Mouse (Mus musculus) heart, embryonic 16.5 days (tissue): ENCODE measurements around the gene Bcl6b. TPM values are rescaled to one million over a fixed set of nuclear protein-coding genes. Genes with fewer than 3 reads are reported as not detected.
A peak's percentile ranks its signal among the peaks of the same experiment; 100 is the strongest.

Experiments
- ATAC-seq: fragments of 200-750 bp; cut with Nextera tagmentation; replicated peaks from 2 replicates; pipeline ENCODE4 v1.8.0; 2017; ENCODE audit warnings: moderate number of reproducible peaks; ENCODE audit not compliant: insufficient read depth, low FRiP score; ENCODE audit errors: extremely low read depth
- H3K27ac ChIP-seq: fragments of 300-500 bp; sonication (generic); 2 replicates; pipeline ENCODE4 v1.5.1; 2014; ENCODE audit warnings: mild to moderate bottlenecking, low read length, control low read depth, moderate library complexity
- H3K27me3 ChIP-seq: fragments of 300-500 bp; sonication (generic); 2 replicates; pipeline ENCODE4 v1.6.1; 2014; ENCODE audit warnings: low read length, mixed read lengths; ENCODE audit not compliant: control insufficient read depth, insufficient read depth
- H3K36me3 ChIP-seq: fragments of 300-500 bp; sonication (generic); 2 replicates; pipeline ENCODE4 v1.6.1; 2014; ENCODE audit not compliant: control insufficient read depth, insufficient read depth
- H3K4me1 ChIP-seq: fragments of 300-500 bp; sonication (generic); 2 replicates; pipeline ENCODE4 v1.6.1; 2014; ENCODE audit warnings: low read length, mixed read lengths; ENCODE audit not compliant: control insufficient read depth, insufficient read depth
- H3K4me2 ChIP-seq: fragments of 300-500 bp; sonication (generic); 2 replicates; pipeline ENCODE4 v1.6.1; 2014; ENCODE audit warnings: low read depth, mild to moderate bottlenecking, control low read depth, low read length
- H3K4me3 ChIP-seq: fragments of 300-500 bp; sonication (generic); 2 replicates; pipeline ENCODE4 v1.5.1; 2014; ENCODE audit warnings: mild to moderate bottlenecking, control low read depth, low read length
- H3K9ac ChIP-seq: fragments of 300-500 bp; sonication (generic); 2 replicates; pipeline ENCODE4 v1.6.1; 2014; ENCODE audit warnings: low read length, control low read depth
- H3K9me3 ChIP-seq: fragments of 300-500 bp; sonication (generic); replicated peaks from 2 replicates; pipeline ENCODE4 v1.6.1; 2016; ENCODE audit warnings: low read length; ENCODE audit not compliant: control insufficient read depth
- WGBS: fragments of 180-500 bp; shearing (Covaris S2); extraction: QIAGEN DNeasy Blood & Tissue Kit; methylation state at CpG from one replicate; pipeline ENCODE4 v1.1.7; 2014; 5-methylcytosine and 5-hydroxymethylcytosine counted together
- polyA plus RNA-seq: library from polyadenylated mRNA; unstranded; fragments of >200 nt; fragmentation: Nextera tagmentation; extraction: Ambion mirVana; gene quantifications from 2 replicates; pipeline ENCODE4 v1.2.1, GENCODE M21; 2015

Bcl6b gene
- polyA plus RNA-seq = 18.1 and 20.2 TPM in 2 replicates

DNA sequence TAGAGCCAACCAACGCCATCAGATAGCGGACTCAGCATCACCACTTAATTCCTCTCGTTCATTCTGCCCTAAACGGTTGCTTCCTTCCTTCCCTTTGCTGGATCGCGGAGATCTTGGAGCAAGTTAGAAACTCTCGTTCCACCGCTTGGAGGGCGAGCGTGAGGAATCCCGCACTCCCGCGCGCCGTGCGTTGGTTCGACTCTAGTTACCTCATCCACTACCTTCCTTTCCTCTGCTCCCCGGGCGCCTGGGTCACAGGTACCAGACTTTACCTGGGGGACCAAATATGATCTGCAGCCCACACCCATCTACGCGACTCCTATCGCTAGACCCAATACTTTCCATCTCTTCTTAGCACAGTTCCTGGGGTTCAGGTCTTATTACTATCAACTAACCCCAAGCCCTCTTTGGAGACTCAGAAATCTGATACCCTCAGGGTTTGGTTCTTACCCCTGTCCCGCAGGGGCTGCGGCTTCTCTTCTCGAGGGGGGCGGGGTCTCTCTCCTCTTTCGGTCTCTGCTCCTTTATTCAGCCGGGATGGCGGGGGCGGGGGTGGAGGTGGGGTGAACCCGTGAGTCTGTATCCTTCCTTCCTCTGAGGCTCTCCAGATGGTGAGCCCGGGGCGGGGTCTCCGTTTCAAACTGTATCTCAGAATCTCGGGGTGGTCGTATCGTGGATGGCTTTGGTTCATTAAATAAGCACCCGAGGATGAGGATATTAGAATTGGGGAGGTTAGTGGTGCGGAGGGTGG, at the start of gene Bcl6b:
Gene Bcl6b (minus strand): TSS at position 539 of the 751 bp plus-strand sequence.
- Histone ChIP-seq H3K4me1 (peaks cover 18% of the 10 kb centered on the region), H3K27me3 (peaks cover 37% of the 10 kb centered on the region)

DNA sequence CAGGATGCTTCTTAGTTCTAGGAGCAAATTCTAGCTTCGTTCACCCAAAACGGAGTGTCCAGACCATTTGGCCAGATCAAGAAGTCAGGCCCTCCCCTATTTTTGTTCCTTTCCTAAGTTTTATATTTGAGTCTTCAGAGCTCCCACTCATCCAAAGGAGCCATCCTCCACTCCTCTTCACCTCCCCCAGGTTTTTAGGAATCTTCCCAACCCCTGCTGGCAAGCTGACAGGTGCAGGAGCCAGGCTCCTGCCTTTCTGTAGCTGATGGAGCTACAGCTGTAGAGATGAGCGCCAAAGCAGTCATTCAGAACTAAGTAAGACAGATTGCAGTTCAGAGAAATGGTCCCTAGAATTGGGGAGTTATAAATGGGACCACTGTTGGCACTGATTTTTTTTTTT, 49.4 kb upstream of the Bcl6b start:
- no peak overlapping the region for H3K4me3 ChIP-seq
- no peaks in the 10 kb centered on the region for H3K9me3 ChIP-seq
- ATAC-seq = no peak
- H3K4me2 ChIP-seq = no peak overlapping the region
- H3K9ac ChIP-seq = no peak overlapping the region
- H3K36me3 ChIP-seq = no peaks in the 10 kb centered on the region
- no peak overlapping the region for H3K27ac ChIP-seq
- peaks cover 3% of the 10 kb centered on the region; the same call in 1 of the 2 replicates for H3K4me1 ChIP-seq
- WGBS = 81% methylated on average over 3 of the region's 3 CpGs
- H3K27me3 ChIP-seq = no peaks in the 10 kb centered on the region

More for the DNA sequence above, at the start of gene Bcl6b:
- Histone ChIP-seq H3K4me2 (peak within 1 kb of the TSS; percentile 59), H3K9me3 (no peaks in the 10 kb centered on the region), H3K27ac (peak within 1 kb of the TSS; percentile 86), H3K9ac (peak within 1 kb of the TSS; percentile 67), H3K4me3 (peak within 1 kb of the TSS; percentile 51), H3K36me3 (no peaks in the 10 kb centered on the region)
- WGBS = 2% methylated on average over 39 of the region's 39 CpGs
- peak; percentile 19; the same call in 1 of the 2 replicates for ATAC-seq

DNA sequence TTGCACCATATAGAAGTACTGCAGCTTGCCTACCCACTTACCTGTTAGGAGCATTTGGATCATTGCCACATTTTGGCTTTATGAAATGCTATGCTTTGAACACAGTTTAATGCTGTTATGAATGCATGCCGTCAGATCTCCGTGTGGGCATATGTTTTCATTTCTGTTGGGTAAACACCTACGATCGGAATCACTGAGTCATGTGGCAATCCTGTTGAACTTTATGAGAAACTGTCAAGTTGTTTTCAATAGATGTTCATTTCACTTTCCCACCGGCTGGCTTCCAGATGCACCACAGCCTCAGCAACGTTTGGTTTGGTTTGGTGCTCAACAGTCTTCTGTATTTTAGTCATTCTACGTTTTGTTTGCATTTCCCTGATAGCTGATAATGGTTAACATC, 42.0 kb upstream of the Bcl6b start:
- no peak overlapping the region for H3K4me3 ChIP-seq
- H3K27ac ChIP-seq = no peak overlapping the region
- no peak overlapping the region for H3K9ac ChIP-seq
- ATAC-seq = no peak
- H3K36me3 ChIP-seq = no peaks in the 10 kb centered on the region
- H3K4me2 ChIP-seq = no peak overlapping the region
- 81% methylated on average over 7 of the region's 7 CpGs for WGBS
- no peaks in the 10 kb centered on the region for H3K27me3 ChIP-seq
- no peaks in the 10 kb centered on the region; the same call in 1 of the 2 replicates for H3K4me1 ChIP-seq
- no peaks in the 10 kb centered on the region for H3K9me3 ChIP-seq

DNA sequence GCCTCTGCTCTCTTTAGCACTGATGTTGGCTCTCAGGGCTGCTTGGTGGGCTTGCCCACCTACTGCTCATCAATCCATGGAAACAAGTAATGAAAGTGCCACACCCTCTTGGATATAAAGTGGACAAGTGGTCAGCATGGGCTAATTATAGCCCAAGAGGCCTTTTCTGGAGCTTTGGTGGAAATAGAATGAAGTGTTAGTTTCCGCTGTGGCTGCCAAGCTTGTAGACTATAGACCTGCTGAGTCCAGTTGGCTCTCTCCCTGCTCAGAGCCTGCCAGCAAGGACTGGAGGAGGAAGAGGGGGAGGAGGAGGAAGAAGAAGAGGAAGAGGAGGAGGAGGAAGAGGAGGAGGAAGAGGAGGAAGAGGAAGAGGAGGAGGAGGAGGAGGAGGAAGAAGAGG, 36.8 kb upstream of the Bcl6b start:
- Histone ChIP-seq H3K4me2 (no peak overlapping the region), H3K27ac (peak overlapping the region; percentile 53), H3K9me3 (no peaks in the 10 kb centered on the region), H3K9ac (no peak overlapping the region), H3K4me1 (peaks cover 11% of the 10 kb centered on the region), H3K36me3 (no peaks in the 10 kb centered on the region), H3K27me3 (no peaks in the 10 kb centered on the region), H3K4me3 (no peak overlapping the region)
- WGBS = 32% methylated on average over 1 of the region's 1 CpGs
- no peak for ATAC-seq

- Histone ChIP-seq H3K27me3 (no peaks in the 10 kb centered on the region), H3K4me1 (peaks cover 11% of the 10 kb centered on the region), H3K36me3 (no peaks in the 10 kb centered on the region), H3K9ac (no peak overlapping the region), H3K27ac (peak overlapping the region; percentile 53), H3K4me3 (no peak overlapping the region), H3K4me2 (no peak overlapping the region), H3K9me3 (no peaks in the 10 kb centered on the region)
- 61% methylated on average over 4 of the region's 4 CpGs for WGBS
- ATAC-seq = no peak
These were observed 36.2 kb upstream of the Bcl6b start for GRCm38 (mm10) chr11:70265819-70266218.

- Histone ChIP-seq H3K27me3 (no peaks in the 10 kb centered on the region), H3K4me3 (no peak overlapping the region), H3K9ac (no peak overlapping the region), H3K4me2 (no peak overlapping the region), H3K4me1 (peaks cover 11% of the 10 kb centered on the region), H3K27ac (peak overlapping the region; percentile 45; the same call in 1 of the 2 replicates), H3K9me3 (no peaks in the 10 kb centered on the region), H3K36me3 (no peaks in the 10 kb centered on the region)
- WGBS = 35% methylated on average over 3 of the region's 3 CpGs
- no peak for ATAC-seq
These were observed 35.7 kb upstream of the Bcl6b start for GRCm38 (mm10) chr11:70265252-70265651.

GRCm38 (mm10) chr11:70259035-70259434, 29.4 kb upstream of the Bcl6b start:
- Histone ChIP-seq H3K4me3 (no peak overlapping the region), H3K9me3 (no peaks in the 10 kb centered on the region), H3K27me3 (peaks cover 11% of the 10 kb centered on the region), H3K36me3 (no peaks in the 10 kb centered on the region), H3K4me2 (no peak overlapping the region), H3K4me1 (no peaks in the 10 kb centered on the region), H3K9ac (no peak overlapping the region), H3K27ac (no peak overlapping the region)
- 93% methylated on average over 4 of the region's 4 CpGs for WGBS
- no peak for ATAC-seq

DNA sequence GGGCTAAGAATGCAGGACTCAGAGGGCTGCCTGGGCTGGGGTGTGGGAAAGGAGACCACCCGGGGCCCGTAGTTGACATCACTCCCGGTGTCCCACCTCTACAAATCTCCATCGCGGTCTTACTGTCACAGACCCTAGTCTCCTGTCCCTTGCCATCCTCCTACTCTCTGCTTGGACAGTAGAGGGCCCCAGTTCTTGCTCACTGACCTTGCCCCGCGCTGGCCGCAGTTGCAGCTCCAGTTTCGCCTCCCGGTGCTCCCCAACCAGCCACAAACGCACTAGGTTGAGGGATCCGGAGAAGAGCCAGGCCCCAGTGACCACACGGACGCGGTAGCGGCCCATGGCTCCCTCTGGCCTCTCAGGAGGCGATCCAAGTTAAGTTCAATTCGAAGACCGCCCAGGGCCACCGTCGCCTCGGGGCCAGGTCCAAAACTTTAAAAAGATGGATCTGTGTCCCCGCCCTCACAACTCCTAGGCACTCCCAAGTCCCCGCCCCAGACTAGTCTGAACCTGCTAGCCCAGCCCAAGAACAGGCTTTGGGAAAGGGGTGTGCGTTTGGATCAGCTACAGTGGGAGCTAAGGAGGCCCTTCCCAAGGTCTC, 25.4 kb upstream of the Bcl6b start, which contains the start of gene Alox12:
Gene Alox12 (minus strand): TSS at position 423 of the 601 bp plus-strand sequence.
- H3K27me3 ChIP-seq = peaks cover 26% of the 10 kb centered on the region
- WGBS = 3% methylated on average over 25 of the region's 25 CpGs

GRCm38 (mm10) chr11:70254337-70254736, 24.7 kb upstream of the Bcl6b start:
- Histone ChIP-seq H3K27ac (no peak overlapping the region), H3K27me3 (peaks cover 26% of the 10 kb centered on the region), H3K4me1 (no peaks in the 10 kb centered on the region), H3K4me2 (peak overlapping the region; percentile 67), H3K36me3 (no peaks in the 10 kb centered on the region), H3K9me3 (no peaks in the 10 kb centered on the region), H3K4me3 (peak overlapping the region; percentile 49), H3K9ac (peak overlapping the region; percentile 11; the same call in 1 of the 2 replicates)
- 4% methylated on average over 18 of the region's 18 CpGs for WGBS
- ATAC-seq = no peak

More for the DNA sequence above, 25.4 kb upstream of the Bcl6b start, which contains the start of gene Alox12:
- Histone ChIP-seq H3K4me2 (peak within 1 kb of the TSS; percentile 67), H3K9me3 (no peaks in the 10 kb centered on the region), H3K4me1 (no peaks in the 10 kb centered on the region), H3K4me3 (peak within 1 kb of the TSS; percentile 49), H3K9ac (peak within 1 kb of the TSS; percentile 65), H3K36me3 (no peaks in the 10 kb centered on the region), H3K27ac (no peak within 1 kb of the TSS)
- ATAC-seq = peak; percentile 65
